Mouse (Mus musculus): ENCODE results near the gene Fpgs. TPM values are rescaled to one million over a fixed set of nuclear protein-coding genes. Genes with fewer than 3 reads are reported as not detected.

Fpgs gene
- total and polyA plus RNA-seq, 3 experiments = 40.0 to 73.9 TPM; not detected in 1

GRCm38 (mm10) chr2:32710425-32710824 is 6.5 kb upstream of the Fpgs start:
- peaks cover 34% of the 10 kb centered on the region for H3K79me2 ChIP-seq (ENCODE audit: control insufficient read depth, insufficient read depth, low read length, poor library complexity)
- no peak overlapping the region for H3K27ac ChIP-seq (ENCODE audit: control insufficient read depth, low read depth, low read length)
- H3K4me3 ChIP-seq (ENCODE audit: control insufficient read depth in 1 of 2, insufficient read depth in 1 of 2, low read depth in 2 of 2, low read length in 2 of 2) = no peak overlapping the region
- H3K36me3 ChIP-seq (ENCODE audit: control insufficient read depth in 1 of 2, insufficient read depth in 2 of 2, low read length in 2 of 2) = peaks cover 14 to 33% of the 10 kb centered on the region in 2 experiments
- peaks cover 14 to 33% of the 10 kb centered on the region in 2 experiments for H3K4me1 ChIP-seq (ENCODE audit: control insufficient read depth in 1 of 2, insufficient read depth in 2 of 2, low read length in 2 of 2)
- TF ChIP-seq ETS1 (IDR thresholded peaks at IDR 0.05; ENCODE audit: low read depth, low read length) = peak; percentile 58; the same call in 1 of the 2 replicates
- TF ChIP-seq EP300 (IDR thresholded peaks at IDR 0.05; ENCODE audit: low read depth in 1 of 2, low read length in 2 of 2) = peak; percentile 48 to 53; a peak in 2 of 4 replicates
- TF ChIP-seq POLR2A (IDR thresholded peaks at IDR 0.05; ENCODE audit: control insufficient read depth in 1 of 2, insufficient read depth in 1 of 2, low read depth in 1 of 2, low read length in 2 of 2, poor library complexity in 1 of 2) = no peak
- peak; percentile 39; the same call in 1 of the 2 replicates for TF ChIP-seq SIN3A (IDR thresholded peaks at IDR 0.05; ENCODE audit: low read length)
- TF ChIP-seq RCOR1 (IDR thresholded peaks at IDR 0.05; ENCODE audit: low read depth, low read length) = peak; percentile 87
- TF ChIP-seq BHLHE40 (IDR thresholded peaks at IDR 0.05; ENCODE audit: borderline replicate concordance, low read depth, low read length) = no peak
- no peak for TF ChIP-seq POLR2AphosphoS5 (IDR thresholded peaks at IDR 0.05; ENCODE audit: borderline replicate concordance, low read depth, low read length)
- TF ChIP-seq ELF1 (IDR thresholded peaks at IDR 0.05; ENCODE audit: low read depth, low read length) = 0 out of 2 replicates have a peak, but pooled peaks have one; percentile 11
- TF ChIP-seq GATA1 (IDR thresholded peaks at IDR 0.05; ENCODE audit: low read depth, low read length) = peak; percentile 29; the same call in 1 of the 2 replicates
- no peak for TF ChIP-seq USF1 (IDR thresholded peaks at IDR 0.05; ENCODE audit: low read depth, low read length)
- no peak for TF ChIP-seq HCFC1 (IDR thresholded peaks at IDR 0.05; ENCODE audit: low read depth, low read length)
- no peak; the same call in 1 of the 2 replicates for TF ChIP-seq MXI1 (IDR thresholded peaks at IDR 0.05; ENCODE audit: low read depth, low read length)
- no peaks in the 10 kb centered on the region for H3K9me3 ChIP-seq (replicated peaks; ENCODE audit: insufficient read depth, low read length)
- DNase-seq (ENCODE audit: low read depth, low spot score) = peak; percentile 87
- H3K27me3 ChIP-seq (ENCODE audit: control insufficient read depth in 1 of 2, insufficient read depth in 2 of 2, low read length in 2 of 2) = no peaks in the 10 kb centered on the region
- no peak overlapping the region for H3K9ac ChIP-seq (ENCODE audit: control insufficient read depth, low read depth, low read length, poor library complexity, severe bottlenecking)

GRCm38 (mm10) chr2:32709521-32710137 is 5.7 kb upstream of the Fpgs start:
- peaks cover 34% of the 10 kb centered on the region for H3K79me2 ChIP-seq (ENCODE audit: control insufficient read depth, insufficient read depth, low read length, poor library complexity)
- peaks cover 14 to 25% of the 10 kb centered on the region in 2 experiments for H3K4me1 ChIP-seq (ENCODE audit: control insufficient read depth in 1 of 2, insufficient read depth in 2 of 2, low read length in 2 of 2)
- no peak overlapping the region for H3K27ac ChIP-seq (ENCODE audit: control insufficient read depth, low read depth, low read length)
- no peaks in the 10 kb centered on the region for H3K27me3 ChIP-seq (ENCODE audit: control insufficient read depth in 1 of 2, insufficient read depth in 2 of 2, low read length in 2 of 2)
- TF ChIP-seq TBP (IDR thresholded peaks at IDR 0.05; ENCODE audit: low read depth, low read length) = no peak
- no peak for TF ChIP-seq GABPA (IDR thresholded peaks at IDR 0.05; ENCODE audit: low read depth, low read length)
- no peak for TF ChIP-seq MAFK (IDR thresholded peaks at IDR 0.05; ENCODE audit: borderline replicate concordance, low read depth, low read length)
- TF ChIP-seq CHD2 (IDR thresholded peaks at IDR 0.05; ENCODE audit: low read length) = no peak
- TF ChIP-seq TAL1 (IDR thresholded peaks at IDR 0.05; ENCODE audit: low read length) = no peak
- no peak for TF ChIP-seq USF2 (IDR thresholded peaks at IDR 0.05; ENCODE audit: borderline replicate concordance in 1 of 2, insufficient read depth in 1 of 2, low read depth in 1 of 2, low read length in 2 of 2)
- TF ChIP-seq SMC3 (IDR thresholded peaks at IDR 0.05; ENCODE audit: low read depth, low read length) = no peak
- TF ChIP-seq MXI1 (IDR thresholded peaks at IDR 0.05; ENCODE audit: low read depth, low read length) = no peak
- no peak for TF ChIP-seq EP300 (IDR thresholded peaks at IDR 0.05; ENCODE audit: low read depth in 1 of 2, low read length in 2 of 2)
- no peak for TF ChIP-seq TCF12 (IDR thresholded peaks at IDR 0.05; ENCODE audit: low read depth, low read length)
- TF ChIP-seq BHLHE40 (IDR thresholded peaks at IDR 0.05; ENCODE audit: borderline replicate concordance, low read depth, low read length) = no peak
- no peak for TF ChIP-seq NRF1 (IDR thresholded peaks at IDR 0.05; ENCODE audit: insufficient read depth, low read depth, low read length, poor library complexity, severe bottlenecking)
- no peak for TF ChIP-seq POLR2AphosphoS5 (IDR thresholded peaks at IDR 0.05; ENCODE audit: borderline replicate concordance, low read depth, low read length)
- DNase-seq (ENCODE audit: low read depth, low spot score) = no peak
- H3K4me3 ChIP-seq (ENCODE audit: control insufficient read depth in 1 of 2, insufficient read depth in 1 of 2, low read depth in 2 of 2, low read length in 2 of 2) = no peak overlapping the region
- H3K9me3 ChIP-seq (replicated peaks; ENCODE audit: insufficient read depth, low read length) = no peaks in the 10 kb centered on the region
- peaks cover 14 to 29% of the 10 kb centered on the region in 2 experiments for H3K36me3 ChIP-seq (ENCODE audit: control insufficient read depth in 1 of 2, insufficient read depth in 2 of 2, low read length in 2 of 2)
- H3K9ac ChIP-seq (ENCODE audit: control insufficient read depth, low read depth, low read length, poor library complexity, severe bottlenecking) = no peak overlapping the region

All from MEL (cell line).